Comparison of ENCODE assay signal across 14 mouse cellular contexts in genomic region chr10:80444339-80445045, GRCm38 (mm10). TPM values are rescaled to one million over a fixed set of nuclear protein-coding genes. Genes with fewer than 3 reads are reported as not detected.
DNase-seq lines count a peak whose midpoint lies in the region; ATAC-seq and TF ChIP-seq lines count a peak whose summit lies in the region.
"Had no signal": no experiment of that assay in that cellular context is flagged by ENCODE, and none has a peak within 500 bp of the region (broad histone marks: within the 10 kb centered on the region; RNA-seq: fewer than 3 reads in every experiment).

No protein-coding gene starts in this region.

- ATAC-seq in kidney, embryonic 15.5 days (replicated peaks; ENCODE audit: low FRiP score): no peak
- no peak for ATAC-seq in liver, embryonic 11.5 days (replicated peaks; ENCODE audit: low FRiP score)
- ATAC-seq in forebrain, postnatal 0 days: no peak

- peaks cover 47% of the 10 kb centered on the region for H3K27me3 ChIP-seq in kidney, embryonic 15.5 days
- H3K27me3 ChIP-seq in liver, embryonic 11.5 days (replicated peaks; ENCODE audit: control insufficient read depth, insufficient read depth, low read length): peaks cover 6% of the 10 kb centered on the region
- no peaks in the 10 kb centered on the region; the same call in 1 of the 2 replicates for H3K27me3 ChIP-seq in forebrain, postnatal 0 days (ENCODE audit: insufficient read depth, low read length)

- no peak overlapping the region for H3K9ac ChIP-seq in kidney, embryonic 15.5 days
- no peak overlapping the region for H3K9ac ChIP-seq in liver, embryonic 11.5 days (ENCODE audit: low read depth, low read length)
- H3K9ac ChIP-seq in forebrain, postnatal 0 days: no peak overlapping the region
- H3K9ac ChIP-seq: heart, embryonic 15.5 days had no signal

- H3K4me3 ChIP-seq in kidney, embryonic 15.5 days (replicated peaks): no peak overlapping the region
- no peak overlapping the region for H3K4me3 ChIP-seq in liver, embryonic 11.5 days (ENCODE audit: low read depth, low read length)
- H3K4me3 ChIP-seq in forebrain, postnatal 0 days (ENCODE audit: low read depth, low read length): no peak overlapping the region
- H3K4me3 ChIP-seq: heart, embryonic 15.5 days had no signal

- DNase-seq in kidney, postnatal 10 days: peak; percentile 69
- peak; percentile 34 for DNase-seq in ovary, adult 18-20 months (ENCODE audit: low spot score)
- DNase-seq in ovary, postnatal 10 days (ENCODE audit: low spot score): no peak
- peak; percentile 59 for DNase-seq in adrenal gland, postnatal 14 days
- no peak for DNase-seq in liver, embryonic 11.5 days (ENCODE audit: low spot score)
- DNase-seq in forebrain, postnatal 0 days: no peak
- DNase-seq in adipocyte (ENCODE audit: low spot score): no peak

- no peak for TF ChIP-seq CTCF in forebrain, postnatal 0 days (IDR thresholded peaks at IDR 0.05; ENCODE audit: low read depth)

- no peak overlapping the region for H3K27ac ChIP-seq in kidney, embryonic 15.5 days
- H3K27ac ChIP-seq in liver, embryonic 11.5 days (ENCODE audit: low read depth, low read length): 0 out of 2 replicates have a peak overlapping the region, but pooled peaks have one; percentile 13
- H3K27ac ChIP-seq in forebrain, postnatal 0 days (ENCODE audit: low read depth, low read length): no peak overlapping the region
- H3K27ac ChIP-seq: heart, embryonic 15.5 days; kidney, postnatal 0 days had no signal

- WGBS in kidney, embryonic 15.5 days: 34% methylated on average over 5 of the region's 5 CpGs
- 43% methylated on average over 5 of the region's 5 CpGs for whole genome bisulfite sequencing in liver, embryonic 11.5 days
- WGBS in forebrain, postnatal 0 days: 49% methylated on average over 5 of the region's 5 CpGs

- no peak overlapping the region for H3K4me2 ChIP-seq in kidney, embryonic 15.5 days
- no peak overlapping the region for H3K4me2 ChIP-seq in liver, embryonic 11.5 days
- no peak overlapping the region for H3K4me2 ChIP-seq in forebrain, postnatal 0 days (ENCODE audit: low read depth)
- H3K4me2 ChIP-seq: heart, embryonic 15.5 days had no signal

- peaks cover 6% of the 10 kb centered on the region; the same call in 1 of the 2 replicates for H3K4me1 ChIP-seq in kidney, embryonic 15.5 days
- peaks cover 27% of the 10 kb centered on the region for H3K4me1 ChIP-seq in liver, embryonic 11.5 days (replicated peaks; ENCODE audit: control insufficient read depth, insufficient read depth, low read length)
- H3K4me1 ChIP-seq in forebrain, postnatal 0 days (ENCODE audit: insufficient read depth): 0 out of 2 replicates have a peak, but pooled peaks cover 2% of the 10 kb centered on the region

- no peaks in the 10 kb centered on the region for H3K9me3 ChIP-seq in kidney, embryonic 15.5 days (replicated peaks)
- H3K9me3 ChIP-seq in liver, embryonic 11.5 days (ENCODE audit: control insufficient read depth, low read length): no peaks in the 10 kb centered on the region
- H3K9me3 ChIP-seq in forebrain, postnatal 0 days (ENCODE audit: low read length): no peaks in the 10 kb centered on the region
- H3K9me3 ChIP-seq: heart, embryonic 15.5 days had no signal

- no peaks in the 10 kb centered on the region for H3K36me3 ChIP-seq in kidney, embryonic 15.5 days
- no peaks in the 10 kb centered on the region for H3K36me3 ChIP-seq in liver, embryonic 11.5 days (ENCODE audit: control insufficient read depth, insufficient read depth, low read length)
- H3K36me3 ChIP-seq in forebrain, postnatal 0 days (ENCODE audit: insufficient read depth): no peaks in the 10 kb centered on the region
- H3K36me3 ChIP-seq: heart, embryonic 15.5 days had no signal

RNA-seq across cellular contexts. Expression of gene Tcf3, which starts 11.0 kb away (rescaled TPM):
- 130 and 138 TPM in 2 replicates for polyA plus RNA-seq in kidney, embryonic 15.5 days (2015; fragmentation: Nextera tagmentation; extraction: Ambion mirVana)
- 54.4 and 61.8 TPM in 2 replicates for total RNA-seq in adrenal gland, postnatal 14 days (2021)
- 148 and 149 TPM in 2 replicates for polyA plus RNA-seq in liver, embryonic 11.5 days (2014; fragmentation: Nextera tagmentation; extraction: Ambion mirVana)
- total RNA-seq in forebrain, postnatal 0 days (2014; rRNA removed): 69.0 and 91.4 TPM in 2 replicates
- 34.3 and 36.1 TPM in 2 replicates for polyA plus RNA-seq in forebrain, postnatal 0 days (2015; fragmentation: Nextera tagmentation; extraction: Ambion mirVana)

RNA-seq across cellular contexts. Expression of gene Uqcr11, which starts 37.9 kb away (rescaled TPM):
- 790 and 798 TPM in 2 replicates for polyA plus RNA-seq in kidney, embryonic 15.5 days (2015; fragmentation: Nextera tagmentation; extraction: Ambion mirVana)
- 1,202 and 1,279 TPM in 2 replicates for total RNA-seq in adrenal gland, postnatal 14 days (2021)
- polyA plus RNA-seq in liver, embryonic 11.5 days (2014; fragmentation: Nextera tagmentation; extraction: Ambion mirVana): 835 and 866 TPM in 2 replicates
- 230 and 424 TPM in 2 replicates for total RNA-seq in forebrain, postnatal 0 days (2014; rRNA removed)
- polyA plus RNA-seq in forebrain, postnatal 0 days (2015; fragmentation: Nextera tagmentation; extraction: Ambion mirVana): 688 and 881 TPM in 2 replicates

RNA-seq across cellular contexts. Expression of gene Mbd3, which starts 45.1 kb away (rescaled TPM):
- 260 and 283 TPM in 2 replicates for polyA plus RNA-seq in kidney, embryonic 15.5 days (2015; fragmentation: Nextera tagmentation; extraction: Ambion mirVana)
- 106 and 116 TPM in 2 replicates for total RNA-seq in adrenal gland, postnatal 14 days (2021)
- 174 and 175 TPM in 2 replicates for polyA plus RNA-seq in liver, embryonic 11.5 days (2014; fragmentation: Nextera tagmentation; extraction: Ambion mirVana)
- total RNA-seq in forebrain, postnatal 0 days (2014; rRNA removed): 37.9 and 43.9 TPM in 2 replicates
- polyA plus RNA-seq in forebrain, postnatal 0 days (2015; fragmentation: Nextera tagmentation; extraction: Ambion mirVana): 183 and 196 TPM in 2 replicates

RNA-seq across cellular contexts. Expression of gene Onecut3, which starts 50.1 kb away (rescaled TPM):
- polyA plus RNA-seq in kidney, embryonic 15.5 days (2015; fragmentation: Nextera tagmentation; extraction: Ambion mirVana): not detected in 2 replicates
- not detected in 2 replicates for total RNA-seq in adrenal gland, postnatal 14 days (2021)
- polyA plus RNA-seq in liver, embryonic 11.5 days (2014; fragmentation: Nextera tagmentation; extraction: Ambion mirVana): 0.94 and 1.3 TPM in 2 replicates
- total RNA-seq in forebrain, postnatal 0 days (2014; rRNA removed): 0.62 and 1.9 TPM in 2 replicates
- polyA plus RNA-seq in forebrain, postnatal 0 days (2015; fragmentation: Nextera tagmentation; extraction: Ambion mirVana): 0.03 and 0.18 TPM in 2 replicates
- total RNA-seq: ES-E14; liver, adult 2 months had no signal
- polyA plus RNA-seq: cortical plate, adult 2 months; heart, embryonic 15.5 days; kidney, postnatal 0 days; liver, adult 2 months; spleen, adult 2 months had no signal

RNA-seq across cellular contexts. Expression of gene Mex3d, which starts 57.0 kb away (rescaled TPM):
- 7.1 and 8.4 TPM in 2 replicates for polyA plus RNA-seq in kidney, embryonic 15.5 days (2015; fragmentation: Nextera tagmentation; extraction: Ambion mirVana)
- 21.8 and 22.8 TPM in 2 replicates for total RNA-seq in adrenal gland, postnatal 14 days (2021)
- 2.5 and 3.7 TPM in 2 replicates for polyA plus RNA-seq in liver, embryonic 11.5 days (2014; fragmentation: Nextera tagmentation; extraction: Ambion mirVana)
- total RNA-seq in forebrain, postnatal 0 days (2014; rRNA removed): 107 and 120 TPM in 2 replicates
- 18.3 and 18.4 TPM in 2 replicates for polyA plus RNA-seq in forebrain, postnatal 0 days (2015; fragmentation: Nextera tagmentation; extraction: Ambion mirVana)

Comparison
In these comparisons a context has a peak if more than half of its experiments do, and no peak if none do; other contexts are left out.
1. DNase-seq: peak in kidney, postnatal 10 days (single experiment), ovary, adult 18-20 months (single experiment) and adrenal gland, postnatal 14 days (single experiment); none in ovary, postnatal 10 days (single experiment), liver, embryonic 11.5 days (single experiment), forebrain, postnatal 0 days (single experiment) and adipocyte (single experiment).